Mouse (Mus musculus): ENCODE data around the gene Arid1b. TPM values are rescaled to one million over a fixed set of nuclear protein-coding genes. Genes with fewer than 3 reads are reported as not detected.

The Arid1b gene
- polyA plus RNA-seq, 2 experiments, result 14.7 to 20.5 TPM

DNA sequence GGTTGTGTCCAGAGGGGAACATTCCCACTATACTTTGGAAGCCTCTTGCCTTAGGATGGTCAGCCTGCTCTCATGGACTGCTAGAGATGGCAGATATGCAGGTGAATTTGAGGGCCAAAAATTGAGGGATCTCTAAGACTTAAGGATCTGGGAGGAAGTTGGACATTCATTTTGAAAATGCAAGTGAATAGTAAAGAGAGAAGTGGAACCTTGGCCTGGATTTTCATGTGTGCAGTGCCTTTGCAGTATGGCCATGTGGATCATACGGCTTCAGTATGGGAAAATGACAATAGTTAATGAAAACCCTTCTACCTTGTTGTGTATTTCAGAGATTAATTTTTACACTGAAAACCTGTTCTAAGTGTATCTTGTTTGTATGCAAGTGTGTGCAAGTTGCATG is 31.3 kb downstream of the Arid1b start:
- ATAC-seq (ENCODE audit: low FRiP score, low read depth), result no peak
- no peak for DNase-seq (ENCODE audit: low spot score)
- Histone ChIP-seq H3K9ac (ENCODE audit: low read depth, low read length, severe bottlenecking) (no peak overlapping the region), H3K27ac (replicated peaks; ENCODE audit: low read depth, low read length) (no peak overlapping the region), H3K4me3 (replicated peaks; ENCODE audit: low read length) (no peak overlapping the region), H3K36me3 (ENCODE audit: control insufficient read depth, insufficient read depth, low read length) (no peaks in the 10 kb centered on the region), H3K27me3 (ENCODE audit: control insufficient read depth, insufficient read depth, low read length) (no peaks in the 10 kb centered on the region), H3K4me1 (ENCODE audit: control insufficient read depth, insufficient read depth, low read length) (peaks cover 20% of the 10 kb centered on the region), H3K4me2 (replicated peaks; ENCODE audit: low read depth, low read length, severe bottlenecking) (no peak overlapping the region), H3K9me3 (ENCODE audit: control insufficient read depth, low read length) (no peaks in the 10 kb centered on the region)
- no peak for TF ChIP-seq POLR2A (IDR thresholded peaks at IDR 0.05; ENCODE audit: borderline replicate concordance, extremely low read depth, insufficient read depth, insufficient read length)
- WGBS, result 87% methylated on average over 1 of the region's 1 CpGs

DNA sequence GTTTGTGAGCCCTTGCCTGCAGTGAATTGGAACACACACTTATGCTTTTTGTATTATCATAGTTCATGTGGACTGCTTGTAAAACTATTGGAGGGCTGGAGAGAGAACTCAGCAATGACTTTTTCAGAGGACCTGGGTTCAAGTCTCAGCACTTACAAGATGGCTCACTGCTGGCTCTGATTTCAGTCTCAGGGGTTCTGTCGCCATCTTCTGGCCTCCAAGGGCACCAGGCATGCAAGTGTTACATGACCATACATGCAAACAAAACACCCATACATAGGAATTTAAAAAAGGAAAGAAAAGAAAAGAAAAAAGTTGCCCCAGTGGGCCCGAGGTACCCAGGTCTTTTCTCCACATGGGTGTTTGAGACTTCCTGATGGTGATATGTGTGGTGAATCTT is 32.4 kb downstream of the Arid1b start:
- DNase-seq (ENCODE audit: low spot score), result no peak
- Histone ChIP-seq H3K9ac (ENCODE audit: low read depth, low read length, severe bottlenecking) (no peak overlapping the region), H3K4me1 (ENCODE audit: control insufficient read depth, insufficient read depth, low read length) (peaks cover 14% of the 10 kb centered on the region), H3K27ac (replicated peaks; ENCODE audit: low read depth, low read length) (no peak overlapping the region), H3K4me3 (replicated peaks; ENCODE audit: low read length) (no peak overlapping the region), H3K36me3 (ENCODE audit: control insufficient read depth, insufficient read depth, low read length) (no peaks in the 10 kb centered on the region), H3K4me2 (replicated peaks; ENCODE audit: low read depth, low read length, severe bottlenecking) (no peak overlapping the region), H3K9me3 (ENCODE audit: control insufficient read depth, low read length) (no peaks in the 10 kb centered on the region), H3K27me3 (ENCODE audit: control insufficient read depth, insufficient read depth, low read length) (no peaks in the 10 kb centered on the region)
- TF ChIP-seq POLR2A (IDR thresholded peaks at IDR 0.05; ENCODE audit: borderline replicate concordance, extremely low read depth, insufficient read depth, insufficient read length), result no peak
- no peak for ATAC-seq (ENCODE audit: low FRiP score, low read depth)
- WGBS, result 60% methylated on average over 2 of the region's 2 CpGs

DNA sequence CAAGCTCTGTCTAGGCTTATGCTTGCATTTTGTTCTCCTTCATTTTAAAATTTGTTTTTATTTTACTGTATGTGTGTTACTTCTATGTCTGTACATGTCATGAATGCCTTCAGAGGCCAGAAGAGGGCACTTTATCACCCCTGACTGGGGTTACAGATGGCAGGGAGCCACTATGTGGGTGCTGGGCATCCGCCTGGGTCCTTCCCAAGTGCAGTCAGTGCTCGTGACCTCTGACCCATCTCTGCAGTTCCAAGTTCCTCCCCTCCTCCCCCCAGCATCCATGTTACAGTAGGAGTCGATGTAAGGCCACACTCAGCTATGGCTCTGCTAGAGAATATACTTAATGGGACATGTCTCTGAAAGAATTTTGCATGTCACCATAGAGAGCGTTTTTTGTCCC is 35.0 kb downstream of the Arid1b start:
- DNase-seq (ENCODE audit: low spot score) (no peak), ATAC-seq (ENCODE audit: low FRiP score, low read depth) (no peak)
- Histone ChIP-seq H3K9ac (ENCODE audit: low read depth, low read length, severe bottlenecking) (no peak overlapping the region), H3K27me3 (ENCODE audit: control insufficient read depth, insufficient read depth, low read length) (no peaks in the 10 kb centered on the region), H3K36me3 (ENCODE audit: control insufficient read depth, insufficient read depth, low read length) (no peaks in the 10 kb centered on the region), H3K9me3 (ENCODE audit: control insufficient read depth, low read length) (no peaks in the 10 kb centered on the region), H3K4me3 (replicated peaks; ENCODE audit: low read length) (no peak overlapping the region), H3K4me2 (replicated peaks; ENCODE audit: low read depth, low read length, severe bottlenecking) (no peak overlapping the region), H3K27ac (replicated peaks; ENCODE audit: low read depth, low read length) (no peak overlapping the region), H3K4me1 (ENCODE audit: control insufficient read depth, insufficient read depth, low read length) (no peaks in the 10 kb centered on the region; the same call in 1 of the 2 replicates)
- WGBS, result 85% methylated on average over 4 of the region's 4 CpGs
- no peak for TF ChIP-seq POLR2A (IDR thresholded peaks at IDR 0.05; ENCODE audit: borderline replicate concordance, extremely low read depth, insufficient read depth, insufficient read length)

DNA sequence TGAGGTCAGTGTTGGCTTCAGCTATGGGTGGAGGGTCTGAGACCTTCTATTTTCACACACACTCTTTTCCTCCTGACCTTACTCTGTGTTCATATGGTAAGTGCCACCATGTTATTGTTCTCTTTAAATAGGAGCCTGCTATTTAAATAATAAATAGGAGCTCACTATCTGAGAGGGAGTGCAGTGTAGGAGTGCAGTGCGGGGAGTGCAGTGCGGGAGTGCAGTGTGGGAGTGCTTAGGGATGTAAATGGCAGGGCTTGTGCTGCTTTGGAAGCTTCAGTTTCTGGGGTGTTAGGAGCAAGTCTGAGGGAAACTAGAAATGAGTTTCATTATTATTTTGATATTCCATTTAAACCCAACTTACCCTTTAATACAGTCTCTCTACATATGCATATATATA is 36.2 kb downstream of the Arid1b start:
- Histone ChIP-seq H3K9me3 (ENCODE audit: control insufficient read depth, low read length) (no peaks in the 10 kb centered on the region), H3K4me1 (ENCODE audit: control insufficient read depth, insufficient read depth, low read length) (no peaks in the 10 kb centered on the region), H3K4me2 (replicated peaks; ENCODE audit: low read depth, low read length, severe bottlenecking) (no peak overlapping the region), H3K36me3 (ENCODE audit: control insufficient read depth, insufficient read depth, low read length) (no peaks in the 10 kb centered on the region), H3K9ac (ENCODE audit: low read depth, low read length, severe bottlenecking) (no peak overlapping the region), H3K27me3 (ENCODE audit: control insufficient read depth, insufficient read depth, low read length) (no peaks in the 10 kb centered on the region), H3K27ac (replicated peaks; ENCODE audit: low read depth, low read length) (no peak overlapping the region), H3K4me3 (replicated peaks; ENCODE audit: low read length) (no peak overlapping the region)
- DNase-seq (ENCODE audit: low spot score) (no peak), ATAC-seq (ENCODE audit: low FRiP score, low read depth) (no peak)
- 94% methylated on average over 2 of the region's 2 CpGs for WGBS
- TF ChIP-seq POLR2A (IDR thresholded peaks at IDR 0.05; ENCODE audit: borderline replicate concordance, extremely low read depth, insufficient read depth, insufficient read length), result no peak

DNA sequence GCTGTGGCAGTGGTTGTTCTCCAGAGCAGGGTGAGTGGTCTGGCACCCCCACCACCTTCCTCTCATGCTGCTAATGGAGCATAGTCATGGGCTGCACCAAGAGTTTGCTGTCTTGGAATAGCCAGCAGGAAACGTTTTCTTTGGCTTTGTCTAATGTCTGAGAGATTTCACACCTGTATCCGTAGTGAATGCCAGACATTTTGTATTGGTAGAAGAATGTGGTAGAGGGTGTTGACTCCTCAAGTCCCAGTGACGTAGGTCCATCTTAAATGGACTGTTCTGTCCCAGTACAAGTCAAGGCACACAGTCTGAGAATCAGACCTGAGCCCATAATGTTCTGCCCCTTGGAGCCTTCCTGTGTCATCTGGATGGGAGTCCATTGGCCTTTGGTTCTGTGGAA is 39.2 kb downstream of the Arid1b start:
- Histone ChIP-seq H3K9me3 (ENCODE audit: control insufficient read depth, low read length) (no peaks in the 10 kb centered on the region), H3K9ac (ENCODE audit: low read depth, low read length, severe bottlenecking) (no peak overlapping the region), H3K27ac (replicated peaks; ENCODE audit: low read depth, low read length) (no peak overlapping the region), H3K27me3 (ENCODE audit: control insufficient read depth, insufficient read depth, low read length) (no peaks in the 10 kb centered on the region), H3K4me2 (replicated peaks; ENCODE audit: low read depth, low read length, severe bottlenecking) (no peak overlapping the region), H3K4me3 (replicated peaks; ENCODE audit: low read length) (no peak overlapping the region), H3K4me1 (ENCODE audit: control insufficient read depth, insufficient read depth, low read length) (peaks cover 7% of the 10 kb centered on the region), H3K36me3 (ENCODE audit: control insufficient read depth, insufficient read depth, low read length) (no peaks in the 10 kb centered on the region)
- no peak for DNase-seq (ENCODE audit: low spot score)
- no peak for ATAC-seq (ENCODE audit: low FRiP score, low read depth)
- TF ChIP-seq POLR2A (IDR thresholded peaks at IDR 0.05; ENCODE audit: borderline replicate concordance, extremely low read depth, insufficient read depth, insufficient read length), result no peak
- 71% methylated on average over 3 of the region's 3 CpGs for WGBS

DNA sequence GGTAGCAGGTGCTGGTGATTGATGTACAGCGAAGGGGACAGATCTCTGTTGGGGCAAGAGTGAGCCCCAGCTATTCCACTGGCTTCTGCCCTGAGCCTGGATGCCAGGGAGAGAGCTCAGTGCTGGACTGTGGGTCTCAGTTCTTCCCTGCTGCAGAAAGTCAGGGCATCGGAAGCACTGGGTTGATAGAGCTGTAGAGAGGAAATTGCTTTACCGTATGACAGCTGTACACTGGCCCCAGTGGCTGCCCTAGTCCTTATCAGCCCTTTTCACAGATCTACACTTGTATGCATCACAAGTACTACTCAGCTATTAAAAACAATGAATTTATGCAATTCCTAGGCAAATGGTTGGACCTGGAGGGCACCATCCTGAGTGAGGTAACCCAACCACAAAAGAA is 40.1 kb downstream of the Arid1b start:
- H3K4me2 ChIP-seq (replicated peaks; ENCODE audit: low read depth, low read length, severe bottlenecking), result no peak overlapping the region
- no peaks in the 10 kb centered on the region for H3K27me3 ChIP-seq (ENCODE audit: control insufficient read depth, insufficient read depth, low read length)
- no peak overlapping the region for H3K4me3 ChIP-seq (replicated peaks; ENCODE audit: low read length)
- no peak overlapping the region for H3K27ac ChIP-seq (replicated peaks; ENCODE audit: low read depth, low read length)
- 81% methylated on average over 3 of the region's 3 CpGs for WGBS
- H3K9ac ChIP-seq (ENCODE audit: low read depth, low read length, severe bottlenecking), result no peak overlapping the region
- no peaks in the 10 kb centered on the region for H3K9me3 ChIP-seq (ENCODE audit: control insufficient read depth, low read length)
- H3K36me3 ChIP-seq (ENCODE audit: control insufficient read depth, insufficient read depth, low read length), result no peaks in the 10 kb centered on the region
- TF ChIP-seq POLR2A (IDR thresholded peaks at IDR 0.05; ENCODE audit: borderline replicate concordance, extremely low read depth, insufficient read depth, insufficient read length), result no peak
- ATAC-seq (ENCODE audit: low FRiP score, low read depth) (no peak), DNase-seq (ENCODE audit: low spot score) (no peak)
- H3K4me1 ChIP-seq (ENCODE audit: control insufficient read depth, insufficient read depth, low read length), result peaks cover 10% of the 10 kb centered on the region

Measured in limb, embryonic 14.5 days (tissue).